Mouse (Mus musculus) ES-Bruce4 (cell line): Measurements from ENCODE around the gene Chrna4.

ENCODE experiments used
- CTCF ChIP-seq: IDR thresholded peaks from one replicate; pipeline ENCODE4 v1.8.1; 2011; ENCODE audit warnings: low read depth, low read length
- EP300 ChIP-seq: IDR thresholded peaks from 2 replicates; pipeline ENCODE4 v1.6.1; 2011; ENCODE audit warnings: low read depth, low read length; ENCODE audit not compliant: insufficient read depth
- POLR2A ChIP-seq: IDR thresholded peaks from one replicate; pipeline ENCODE4 v1.8.1; 2011; ENCODE audit warnings: low read length; ENCODE audit not compliant: insufficient read depth

DNA sequence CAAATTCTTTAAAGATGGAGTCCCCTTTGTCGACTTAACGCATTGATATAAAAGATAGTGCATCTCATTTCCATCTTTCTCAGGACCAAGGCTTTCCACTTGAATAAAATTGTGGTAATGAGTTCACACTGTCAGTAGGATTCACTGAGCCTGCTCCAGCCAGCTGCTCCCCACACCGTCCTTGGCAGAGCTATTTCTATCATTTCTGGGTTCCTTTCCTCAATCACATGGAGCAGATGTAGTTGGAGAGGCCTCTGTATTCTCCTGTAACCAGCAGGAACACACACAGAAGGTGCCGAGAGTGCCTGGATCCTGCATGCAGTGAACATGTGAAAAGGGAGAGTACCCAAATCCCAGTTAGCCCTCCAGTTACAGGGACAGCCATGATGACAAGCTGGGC, 53.0 kb downstream of the Chrna4 start:
- TF ChIP-seq EP300 (no peak), POLR2A (no peak), CTCF (no peak)
